Mouse (Mus musculus): Measurements from ENCODE around the gene Dolpp1. TPM values are rescaled to one million over a fixed set of nuclear protein-coding genes. Genes with fewer than 3 reads are reported as not detected.

Gene Dolpp1
- polyA plus RNA-seq, 1 experiment from 2014 or later = 19.5 TPM

DNA sequence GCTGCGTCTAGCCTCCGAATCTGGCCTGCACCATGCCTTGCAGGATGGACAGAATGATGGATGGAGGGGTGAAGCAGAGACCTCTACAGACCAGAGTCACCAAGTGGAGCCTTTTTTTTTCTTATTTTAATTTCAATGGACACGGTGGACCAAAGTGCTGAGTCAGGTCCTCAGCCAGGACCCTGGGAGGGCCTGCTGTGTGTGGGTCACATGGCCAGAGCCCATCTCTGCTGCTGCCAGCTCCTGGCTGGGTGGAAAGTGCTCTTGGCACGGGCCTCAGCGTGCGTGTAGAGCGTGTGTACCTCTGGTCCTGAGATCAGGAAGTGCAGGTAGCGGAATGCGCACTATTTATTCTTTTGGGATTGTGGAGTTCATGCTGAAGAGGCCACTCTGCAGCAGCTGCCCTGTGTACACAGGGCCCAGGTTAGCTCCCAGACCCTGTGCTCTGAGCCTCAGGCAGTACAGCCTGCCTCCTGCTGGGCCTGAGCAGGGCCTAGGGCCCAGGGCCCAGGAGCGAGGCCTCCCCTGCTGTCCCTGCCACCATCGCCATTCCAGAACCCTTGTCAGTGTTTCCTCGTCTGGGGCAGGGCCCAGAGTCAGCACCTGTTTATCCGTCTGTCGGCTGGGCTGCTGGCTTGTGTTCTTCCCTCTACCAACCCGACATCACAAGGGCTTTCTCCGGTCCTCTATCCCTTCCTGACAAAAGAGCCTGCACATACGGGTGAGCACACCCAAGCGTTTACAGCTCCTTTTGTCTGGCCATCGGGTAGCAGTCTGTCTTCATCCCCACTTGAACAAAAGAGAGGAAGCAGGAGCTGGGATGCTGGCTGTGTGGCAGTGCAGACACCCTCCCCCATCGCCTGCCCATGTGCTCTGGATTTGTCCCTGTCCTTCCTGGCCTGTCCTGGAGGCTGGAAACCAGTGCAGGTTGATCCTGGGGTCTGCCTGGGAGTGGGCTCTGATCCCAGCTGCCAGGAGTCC is 7.4 kb downstream of the Dolpp1 start:
- peaks cover 24% of the 10 kb centered on the region for H3K36me3 ChIP-seq (ENCODE audit: control insufficient read depth, insufficient read depth, low read length)
- ATAC-seq (replicated peaks; ENCODE audit: insufficient number of reproducible peaks, low FRiP score, low TSS enrichment) = no peak
- 70% methylated on average over 20 of the region's 20 CpGs for WGBS (ENCODE audit: insufficient replicate concordance)
- no peak overlapping the region for H3K4me3 ChIP-seq (ENCODE audit: low read depth, low read length)
- peak overlapping the region; percentile 30; the same call in 1 of the 2 replicates for H3K9ac ChIP-seq (ENCODE audit: low read depth, low read length)
- H3K9me3 ChIP-seq (replicated peaks; ENCODE audit: control insufficient read depth, low read length) = no peaks in the 10 kb centered on the region
- no peaks in the 10 kb centered on the region; the same call in 1 of the 2 replicates for H3K4me1 ChIP-seq (ENCODE audit: control insufficient read depth, insufficient read depth, low read length)
- no peak overlapping the region for H3K4me2 ChIP-seq
- no peaks in the 10 kb centered on the region for H3K27me3 ChIP-seq (ENCODE audit: control insufficient read depth, insufficient read depth, low read length)
- 0 out of 2 replicates have a peak overlapping the region, but pooled peaks have one; percentile 16 for H3K27ac ChIP-seq (ENCODE audit: low read depth, low read length)

DNA sequence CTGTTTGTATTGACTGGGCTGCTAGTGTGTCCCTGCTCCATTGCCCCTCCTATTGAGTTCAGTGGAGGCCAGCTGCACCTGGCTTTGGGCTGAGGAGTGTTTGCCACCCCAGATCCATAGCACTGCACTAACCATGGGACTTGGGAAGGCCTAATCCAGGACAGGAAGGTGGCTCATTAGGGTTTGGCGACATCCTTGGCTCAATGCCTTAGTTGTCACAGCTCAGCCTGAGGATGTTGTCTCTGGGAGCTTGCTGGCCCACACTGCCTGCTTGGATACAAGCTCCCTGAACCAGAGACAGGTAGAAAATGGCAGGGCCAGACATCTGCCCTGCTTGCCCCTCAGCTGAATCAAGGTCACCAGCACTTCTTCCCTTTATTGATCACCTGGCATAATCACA is 9.5 kb downstream of the Dolpp1 start:
- Histone ChIP-seq H3K36me3 (ENCODE audit: control insufficient read depth, insufficient read depth, low read length) (peaks cover 31% of the 10 kb centered on the region), H3K4me3 (ENCODE audit: low read depth, low read length) (no peak overlapping the region), H3K9me3 (replicated peaks; ENCODE audit: control insufficient read depth, low read length) (no peaks in the 10 kb centered on the region), H3K9ac (ENCODE audit: low read depth, low read length) (no peak overlapping the region), H3K27ac (ENCODE audit: low read depth, low read length) (no peak overlapping the region), H3K27me3 (ENCODE audit: control insufficient read depth, insufficient read depth, low read length) (no peaks in the 10 kb centered on the region), H3K4me2 (no peak overlapping the region), H3K4me1 (ENCODE audit: control insufficient read depth, insufficient read depth, low read length) (no peaks in the 10 kb centered on the region; the same call in 1 of the 2 replicates)
- WGBS (ENCODE audit: insufficient replicate concordance) = 83% methylated on average over 1 of the region's 1 CpGs
- ATAC-seq (replicated peaks; ENCODE audit: insufficient number of reproducible peaks, low FRiP score, low TSS enrichment) = no peak

- Histone ChIP-seq H3K4me2 (no peak overlapping the region), H3K4me1 (ENCODE audit: control insufficient read depth, insufficient read depth, low read length) (no peaks in the 10 kb centered on the region; the same call in 1 of the 2 replicates), H3K36me3 (ENCODE audit: control insufficient read depth, insufficient read depth, low read length) (peaks cover 34% of the 10 kb centered on the region), H3K9ac (ENCODE audit: low read depth, low read length) (no peak overlapping the region), H3K27ac (ENCODE audit: low read depth, low read length) (no peak overlapping the region), H3K9me3 (replicated peaks; ENCODE audit: control insufficient read depth, low read length) (no peaks in the 10 kb centered on the region), H3K4me3 (ENCODE audit: low read depth, low read length) (no peak overlapping the region), H3K27me3 (ENCODE audit: control insufficient read depth, insufficient read depth, low read length) (no peaks in the 10 kb centered on the region)
- no peak for ATAC-seq (replicated peaks; ENCODE audit: insufficient number of reproducible peaks, low FRiP score, low TSS enrichment)
- 87% methylated on average over 9 of the region's 9 CpGs for WGBS (ENCODE audit: insufficient replicate concordance)
Measured at GRCm38 (mm10) chr2:30402351-30402826, 10.3 kb downstream of the Dolpp1 start.

DNA sequence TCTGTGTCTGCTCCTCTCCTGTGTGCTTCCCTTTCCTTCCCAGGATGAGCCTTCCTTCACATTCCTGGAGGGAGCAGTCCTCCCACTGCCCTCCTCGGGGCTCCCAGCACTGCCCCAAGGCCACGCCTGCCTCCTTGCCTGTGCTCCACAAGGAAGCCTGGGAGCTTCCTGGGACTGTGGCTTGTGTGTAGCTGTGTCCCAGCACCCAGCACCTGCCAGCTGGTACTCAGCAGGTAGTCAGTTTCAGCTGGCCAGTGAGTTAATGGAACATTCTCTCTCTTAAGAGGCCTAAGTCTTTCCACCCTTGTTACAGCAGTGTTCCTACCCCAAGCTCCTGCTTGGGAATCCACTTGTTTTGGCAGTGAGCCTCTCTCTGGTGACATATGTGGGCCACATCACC is 10.8 kb downstream of the Dolpp1 start:
- Histone ChIP-seq H3K9ac (ENCODE audit: low read depth, low read length) (no peak overlapping the region), H3K36me3 (ENCODE audit: control insufficient read depth, insufficient read depth, low read length) (peaks cover 29% of the 10 kb centered on the region), H3K4me1 (ENCODE audit: control insufficient read depth, insufficient read depth, low read length) (no peaks in the 10 kb centered on the region; the same call in 1 of the 2 replicates), H3K4me2 (no peak overlapping the region), H3K9me3 (replicated peaks; ENCODE audit: control insufficient read depth, low read length) (no peaks in the 10 kb centered on the region), H3K27ac (ENCODE audit: low read depth, low read length) (no peak overlapping the region), H3K4me3 (ENCODE audit: low read depth, low read length) (no peak overlapping the region), H3K27me3 (ENCODE audit: control insufficient read depth, insufficient read depth, low read length) (no peaks in the 10 kb centered on the region)
- WGBS (ENCODE audit: insufficient replicate concordance) = 52% methylated on average over 2 of the region's 2 CpGs
- ATAC-seq (replicated peaks; ENCODE audit: insufficient number of reproducible peaks, low FRiP score, low TSS enrichment) = no peak

- no peaks in the 10 kb centered on the region for H3K9me3 ChIP-seq (replicated peaks; ENCODE audit: control insufficient read depth, low read length)
- WGBS (ENCODE audit: insufficient replicate concordance) = 90% methylated on average over 1 of the region's 1 CpGs
- no peak overlapping the region for H3K27ac ChIP-seq (ENCODE audit: low read depth, low read length)
- H3K4me1 ChIP-seq (ENCODE audit: control insufficient read depth, insufficient read depth, low read length) = no peaks in the 10 kb centered on the region
- no peak overlapping the region for H3K4me2 ChIP-seq
- no peak for ATAC-seq (replicated peaks; ENCODE audit: insufficient number of reproducible peaks, low FRiP score, low TSS enrichment)
- peaks cover 24% of the 10 kb centered on the region for H3K36me3 ChIP-seq (ENCODE audit: control insufficient read depth, insufficient read depth, low read length)
- no peaks in the 10 kb centered on the region for H3K27me3 ChIP-seq (ENCODE audit: control insufficient read depth, insufficient read depth, low read length)
- H3K9ac ChIP-seq (ENCODE audit: low read depth, low read length) = no peak overlapping the region
- no peak overlapping the region for H3K4me3 ChIP-seq (ENCODE audit: low read depth, low read length)
Measured at GRCm38 (mm10) chr2:30403870-30404269, 11.8 kb downstream of the Dolpp1 start.

DNA sequence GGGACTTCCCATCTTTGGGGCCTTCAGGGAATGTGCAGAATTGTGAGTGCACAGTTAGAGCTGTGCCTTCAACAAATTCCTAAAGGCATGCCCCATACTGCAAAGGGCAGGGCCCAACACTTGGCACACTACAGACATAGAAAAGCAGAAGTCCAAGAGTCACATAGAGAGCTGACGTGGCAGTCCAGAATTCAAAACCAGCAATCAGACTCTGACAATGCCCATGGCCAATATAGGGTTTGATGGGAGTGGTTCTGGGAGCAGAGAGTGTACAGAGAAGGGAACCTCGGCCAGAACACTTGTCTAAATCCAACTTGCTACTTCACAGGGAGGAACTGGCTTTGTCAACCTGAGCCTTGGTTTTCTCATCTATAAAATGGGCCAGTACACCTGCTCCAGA is 15.2 kb downstream of the Dolpp1 start:
- ATAC-seq (replicated peaks; ENCODE audit: insufficient number of reproducible peaks, low FRiP score, low TSS enrichment) = no peak
- H3K36me3 ChIP-seq (ENCODE audit: control insufficient read depth, insufficient read depth, low read length) = peaks cover 21% of the 10 kb centered on the region
- no peak overlapping the region for H3K4me3 ChIP-seq (ENCODE audit: low read depth, low read length)
- 81% methylated on average over 2 of the region's 2 CpGs for WGBS (ENCODE audit: insufficient replicate concordance)
- H3K9ac ChIP-seq (ENCODE audit: low read depth, low read length) = no peak overlapping the region
- no peaks in the 10 kb centered on the region for H3K27me3 ChIP-seq (ENCODE audit: control insufficient read depth, insufficient read depth, low read length)
- no peak overlapping the region for H3K27ac ChIP-seq (ENCODE audit: low read depth, low read length)
- H3K4me2 ChIP-seq = no peak overlapping the region
- no peaks in the 10 kb centered on the region for H3K9me3 ChIP-seq (replicated peaks; ENCODE audit: control insufficient read depth, low read length)
- peaks cover 3% of the 10 kb centered on the region; the same call in 1 of the 2 replicates for H3K4me1 ChIP-seq (ENCODE audit: control insufficient read depth, insufficient read depth, low read length)

DNA sequence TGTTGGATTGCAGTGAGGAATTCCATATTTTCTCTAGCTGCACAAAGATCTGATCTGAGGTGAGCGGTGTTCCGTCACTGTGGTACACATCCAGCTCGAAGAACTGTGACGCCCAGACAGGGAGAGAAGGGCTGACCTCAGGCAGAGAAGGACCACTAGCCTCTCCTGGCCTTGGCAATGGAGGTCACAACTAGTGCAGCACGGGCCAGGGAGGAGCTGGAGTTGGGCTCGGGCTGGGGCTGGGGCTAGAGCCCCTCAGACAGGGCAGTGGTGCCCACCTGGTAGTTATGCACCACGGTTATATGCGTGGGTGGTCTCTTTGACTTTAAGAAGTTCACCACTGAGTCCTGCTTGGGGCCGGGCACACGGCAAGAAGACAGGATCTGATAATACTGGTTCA is 15.7 kb downstream of the Dolpp1 start:
- H3K9me3 ChIP-seq (replicated peaks; ENCODE audit: control insufficient read depth, low read length) = no peaks in the 10 kb centered on the region
- whole genome bisulfite sequencing (ENCODE audit: insufficient replicate concordance) = 83% methylated on average over 10 of the region's 10 CpGs
- no peak overlapping the region for H3K4me2 ChIP-seq
- H3K9ac ChIP-seq (ENCODE audit: low read depth, low read length) = no peak overlapping the region
- H3K4me3 ChIP-seq (ENCODE audit: low read depth, low read length) = no peak overlapping the region
- H3K36me3 ChIP-seq (ENCODE audit: control insufficient read depth, insufficient read depth, low read length) = peaks cover 20% of the 10 kb centered on the region
- H3K4me1 ChIP-seq (ENCODE audit: control insufficient read depth, insufficient read depth, low read length) = peaks cover 3% of the 10 kb centered on the region; the same call in 1 of the 2 replicates
- ATAC-seq (replicated peaks; ENCODE audit: insufficient number of reproducible peaks, low FRiP score, low TSS enrichment) = no peak
- H3K27ac ChIP-seq (ENCODE audit: low read depth, low read length) = no peak overlapping the region
- no peaks in the 10 kb centered on the region for H3K27me3 ChIP-seq (ENCODE audit: control insufficient read depth, insufficient read depth, low read length)

GRCm38 (mm10) chr2:30408452-30409100 is 16.5 kb downstream of the Dolpp1 start:
- no peak for ATAC-seq (replicated peaks; ENCODE audit: insufficient number of reproducible peaks, low FRiP score, low TSS enrichment)
- no peak overlapping the region for H3K9ac ChIP-seq (ENCODE audit: low read depth, low read length)
- WGBS (ENCODE audit: insufficient replicate concordance) = 81% methylated on average over 8 of the region's 8 CpGs
- no peaks in the 10 kb centered on the region for H3K27me3 ChIP-seq (ENCODE audit: control insufficient read depth, insufficient read depth, low read length)
- no peak overlapping the region for H3K4me2 ChIP-seq
- peaks cover 19% of the 10 kb centered on the region for H3K36me3 ChIP-seq (ENCODE audit: control insufficient read depth, insufficient read depth, low read length)
- H3K9me3 ChIP-seq (replicated peaks; ENCODE audit: control insufficient read depth, low read length) = no peaks in the 10 kb centered on the region
- H3K4me3 ChIP-seq (ENCODE audit: low read depth, low read length) = no peak overlapping the region
- peaks cover 3% of the 10 kb centered on the region; the same call in 1 of the 2 replicates for H3K4me1 ChIP-seq (ENCODE audit: control insufficient read depth, insufficient read depth, low read length)
- H3K27ac ChIP-seq (ENCODE audit: low read depth, low read length) = no peak overlapping the region
